Mouse (Mus musculus) midbrain, embryonic 13.5 days (tissue): ENCODE measurements around the gene Igf2bp2. TPM values are rescaled to one million over a fixed set of nuclear protein-coding genes. Genes with fewer than 3 reads are reported as not detected.

Source experiments
- ATAC-seq: fragments of 200-750 bp; cut with Nextera tagmentation; 2 replicates; pipeline ENCODE4 v1.8.0; 2017; ENCODE audit warnings: mild to moderate bottlenecking, moderate TSS enrichment, moderate library complexity
- H3K27ac ChIP-seq: fragments of 300-500 bp; sonication (generic); 2 replicates; pipeline ENCODE4 v1.5.1; 2015; ENCODE audit warnings: inconsistent platforms, mild to moderate bottlenecking, moderate library complexity
- H3K27me3 ChIP-seq: fragments of 300-500 bp; sonication (generic); 2 replicates; pipeline ENCODE4 v1.6.1; 2015; ENCODE audit warnings: mild to moderate bottlenecking, inconsistent platforms
- H3K36me3 ChIP-seq: fragments of 300-500 bp; sonication (generic); 2 replicates; pipeline ENCODE4 v1.6.1; 2015; ENCODE audit warnings: mild to moderate bottlenecking, inconsistent platforms
- H3K4me1 ChIP-seq: fragments of 300-500 bp; sonication (generic); replicated peaks from 2 replicates; pipeline ENCODE4 v1.6.1; 2015; ENCODE audit warnings: inconsistent platforms
- H3K4me2 ChIP-seq: fragments of 300-500 bp; sonication (generic); replicated peaks from 2 replicates; pipeline ENCODE4 v1.6.1; 2015; ENCODE audit warnings: moderate library complexity, mild to moderate bottlenecking, inconsistent platforms
- H3K4me3 ChIP-seq: fragments of 300-500 bp; sonication (generic); replicated peaks from 2 replicates; pipeline ENCODE4 v1.5.1; 2015; ENCODE audit warnings: mild to moderate bottlenecking, inconsistent platforms
- H3K9ac ChIP-seq: fragments of 300-500 bp; sonication (generic); replicated peaks from 2 replicates; pipeline ENCODE4 v1.6.1; 2015; ENCODE audit warnings: mild to moderate bottlenecking, inconsistent platforms
- H3K9me3 ChIP-seq: fragments of 300-500 bp; sonication (generic); 2 replicates; pipeline ENCODE4 v1.6.1; 2016; ENCODE audit warnings: mild to moderate bottlenecking, inconsistent platforms
- WGBS: fragments of 180-500 bp; shearing (Covaris S2); methylation state at CpG from one replicate; pipeline ENCODE4 v1.1.7; 2015; 5-methylcytosine and 5-hydroxymethylcytosine counted together
- polyA plus RNA-seq: library from polyadenylated mRNA; unstranded; fragments of >200 nt; fragmentation: Nextera tagmentation; extraction: Ambion mirVana; gene quantifications from 2 replicates; pipeline ENCODE4 v1.2.1, GENCODE M21; 2015

Gene Igf2bp2
- 31.8 and 32.2 TPM in 2 replicates for polyA plus RNA-seq

DNA sequence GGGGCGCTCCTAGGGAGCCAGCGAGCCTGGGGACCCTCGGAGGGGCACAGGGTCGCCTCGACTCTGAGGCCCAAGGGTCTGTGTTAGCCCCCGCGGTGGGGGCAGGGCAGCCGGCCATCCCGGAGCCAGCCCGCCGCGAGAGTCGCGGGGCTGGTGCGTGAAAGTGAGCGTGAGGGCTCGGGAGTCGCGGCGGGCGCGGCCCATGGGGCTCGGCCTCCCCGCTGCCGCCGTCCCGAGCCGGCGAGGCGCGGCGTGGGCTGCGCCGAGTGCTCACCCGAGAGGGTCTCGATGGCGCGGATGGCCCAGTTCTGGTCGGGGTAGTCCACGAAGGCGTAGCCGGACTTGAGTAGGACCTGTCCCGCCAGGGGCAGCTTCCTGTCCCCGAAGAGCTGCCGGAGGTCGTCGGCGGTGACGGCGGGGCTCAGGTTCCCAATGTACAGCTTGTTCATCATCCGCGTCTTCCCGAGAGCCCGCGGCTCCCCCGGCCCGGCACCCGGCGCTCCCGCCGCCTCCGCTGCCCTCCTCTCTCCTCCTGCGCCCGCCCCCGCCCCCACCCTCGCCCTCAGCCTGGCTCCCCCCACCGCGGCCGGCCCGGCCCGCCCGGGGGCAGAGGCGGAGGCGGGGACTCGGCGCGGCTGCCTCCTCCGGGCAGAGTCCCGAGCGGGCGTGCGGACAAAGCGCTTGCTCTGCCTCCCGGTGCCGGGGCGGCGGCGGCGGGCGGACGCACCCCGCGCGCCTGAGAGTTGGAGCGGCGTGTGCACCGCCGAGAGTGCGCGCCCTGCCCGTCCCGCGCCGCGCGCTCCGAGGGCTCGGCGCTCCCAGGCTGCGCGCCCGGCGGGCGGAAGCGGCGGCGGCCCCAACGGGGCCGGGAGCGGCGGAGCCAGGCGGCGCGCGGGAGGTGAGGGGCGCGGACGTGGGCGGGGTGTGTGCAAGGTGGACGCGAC, at the start of gene Igf2bp2:
TSS of gene Igf2bp2 (minus strand) at position 788 of the 944 bp plus-strand sequence.
- ATAC-seq, result peak; percentile 79
- peak within 1 kb of the TSS; percentile 89 for H3K27ac ChIP-seq
- under 1% methylated on average over 100 of the region's 131 CpGs for WGBS
- H3K4me1 ChIP-seq, result peaks cover 31% of the 10 kb centered on the region
- H3K36me3 ChIP-seq, result no peaks in the 10 kb centered on the region
- H3K9ac ChIP-seq, result peak within 1 kb of the TSS; percentile 94
- H3K4me2 ChIP-seq, result peak within 1 kb of the TSS; percentile 89
- no peaks in the 10 kb centered on the region; the same call in 1 of the 2 replicates for H3K27me3 ChIP-seq
- no peaks in the 10 kb centered on the region for H3K9me3 ChIP-seq
- H3K4me3 ChIP-seq, result peak within 1 kb of the TSS; percentile 93

DNA sequence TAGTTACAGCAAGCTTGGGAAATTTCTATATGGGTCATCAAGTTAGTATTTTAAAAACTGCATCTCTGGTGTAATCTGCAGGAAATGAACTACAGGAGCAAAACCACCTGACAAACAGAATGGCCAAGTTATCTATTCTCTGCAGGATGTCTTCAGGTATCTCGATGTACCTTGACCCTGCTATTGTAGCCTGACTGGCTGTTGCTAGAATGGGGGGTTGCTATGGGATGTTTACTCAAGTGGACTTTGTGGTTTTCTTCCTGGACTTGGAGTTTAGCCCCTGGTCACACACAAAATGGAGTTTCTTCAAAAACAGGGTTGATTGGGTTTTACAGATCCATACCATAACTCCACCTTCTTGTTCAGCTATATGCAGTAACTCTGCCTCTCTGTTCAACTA, 40.4 kb upstream of the Igf2bp2 start:
- H3K27me3 ChIP-seq, result no peaks in the 10 kb centered on the region
- no peak for ATAC-seq
- H3K4me2 ChIP-seq, result no peak overlapping the region
- no peak overlapping the region for H3K4me3 ChIP-seq
- no peak overlapping the region for H3K9ac ChIP-seq
- no peak overlapping the region for H3K27ac ChIP-seq
- no peaks in the 10 kb centered on the region for H3K4me1 ChIP-seq
- no peaks in the 10 kb centered on the region for H3K36me3 ChIP-seq
- WGBS, result 95% methylated on average over 1 of the region's 1 CpGs
- H3K9me3 ChIP-seq, result 0 out of 2 replicates have a peak, but pooled peaks cover 8% of the 10 kb centered on the region

DNA sequence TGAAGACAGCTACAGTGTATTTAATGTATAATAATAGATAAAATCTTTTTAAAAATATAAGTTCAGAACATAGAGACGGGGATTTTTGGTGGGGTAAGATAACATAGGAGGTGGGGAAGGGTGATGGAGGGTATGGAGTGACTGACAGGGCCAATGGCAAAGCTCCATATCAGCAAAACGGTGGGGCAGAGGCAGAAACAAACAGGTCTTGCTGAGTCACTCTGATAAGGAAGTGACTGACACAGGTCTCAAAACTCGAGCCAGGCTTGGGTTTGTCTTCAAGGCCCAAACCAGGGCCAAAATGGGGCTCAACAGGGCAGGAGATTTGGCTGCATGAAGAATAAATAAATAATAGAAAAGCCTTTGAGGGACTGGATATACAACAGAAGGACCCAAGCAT, 38.8 kb upstream of the Igf2bp2 start:
- Histone ChIP-seq H3K9ac (no peak overlapping the region), H3K27me3 (no peaks in the 10 kb centered on the region), H3K36me3 (no peaks in the 10 kb centered on the region), H3K4me2 (no peak overlapping the region), H3K27ac (no peak overlapping the region), H3K9me3 (0 out of 2 replicates have a peak, but pooled peaks cover 6% of the 10 kb centered on the region), H3K4me3 (no peak overlapping the region), H3K4me1 (no peaks in the 10 kb centered on the region)
- WGBS, result 70% methylated on average over 3 of the region's 3 CpGs
- no peak for ATAC-seq

DNA sequence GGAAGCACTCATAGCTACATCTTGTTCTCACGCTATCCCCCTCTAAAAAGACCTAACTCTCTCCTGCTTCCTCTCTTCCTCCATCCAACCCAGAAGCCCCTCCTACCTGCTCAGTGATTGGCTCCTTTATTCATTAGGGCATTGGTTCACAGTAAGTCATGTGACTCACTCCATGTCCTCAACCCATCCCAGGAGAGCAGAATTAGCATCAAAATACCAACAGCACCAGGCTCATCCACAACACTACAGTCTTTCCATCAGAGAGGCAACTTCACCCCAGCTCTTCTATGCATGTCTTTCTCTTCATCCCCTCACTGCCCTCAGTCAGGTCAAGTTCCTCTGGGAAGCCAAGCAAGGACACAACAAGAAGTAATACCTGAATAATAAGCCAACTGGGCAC, 37.4 kb upstream of the Igf2bp2 start:
- Histone ChIP-seq H3K27me3 (no peaks in the 10 kb centered on the region), H3K9me3 (no peaks in the 10 kb centered on the region), H3K4me1 (no peaks in the 10 kb centered on the region), H3K4me3 (no peak overlapping the region), H3K27ac (no peak overlapping the region), H3K36me3 (no peaks in the 10 kb centered on the region), H3K9ac (no peak overlapping the region), H3K4me2 (no peak overlapping the region)
- 0 out of 2 replicates have a peak, but pooled peaks have one; percentile 37 for ATAC-seq
- 63% methylated on average over 1 of the region's 1 CpGs for WGBS

DNA sequence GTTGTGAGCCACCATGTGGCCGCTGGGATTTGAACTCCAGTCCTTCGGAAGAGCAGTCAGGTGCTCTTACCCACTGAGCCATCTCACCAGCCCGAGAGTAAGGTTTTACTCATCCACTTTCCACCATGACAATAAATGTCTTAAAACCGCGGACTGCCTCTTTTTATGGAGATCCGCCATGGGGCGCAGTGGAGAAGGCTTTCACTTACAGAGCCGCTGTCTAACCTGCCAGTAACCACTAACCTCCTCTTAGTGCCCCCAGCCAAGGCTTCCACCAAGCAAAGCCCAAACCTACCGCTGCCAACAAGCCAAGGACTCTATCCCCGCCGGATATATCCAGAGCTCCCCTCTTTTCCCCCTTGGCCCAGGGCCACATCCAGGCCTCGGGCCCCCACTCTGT, 24.3 kb upstream of the Igf2bp2 start:
- Histone ChIP-seq H3K9me3 (no peaks in the 10 kb centered on the region), H3K36me3 (no peaks in the 10 kb centered on the region), H3K4me2 (no peak overlapping the region), H3K4me3 (no peak overlapping the region), H3K4me1 (no peaks in the 10 kb centered on the region), H3K27me3 (no peaks in the 10 kb centered on the region), H3K27ac (no peak overlapping the region), H3K9ac (no peak overlapping the region)
- WGBS, result 80% methylated on average over 12 of the region's 12 CpGs
- ATAC-seq, result no peak

DNA sequence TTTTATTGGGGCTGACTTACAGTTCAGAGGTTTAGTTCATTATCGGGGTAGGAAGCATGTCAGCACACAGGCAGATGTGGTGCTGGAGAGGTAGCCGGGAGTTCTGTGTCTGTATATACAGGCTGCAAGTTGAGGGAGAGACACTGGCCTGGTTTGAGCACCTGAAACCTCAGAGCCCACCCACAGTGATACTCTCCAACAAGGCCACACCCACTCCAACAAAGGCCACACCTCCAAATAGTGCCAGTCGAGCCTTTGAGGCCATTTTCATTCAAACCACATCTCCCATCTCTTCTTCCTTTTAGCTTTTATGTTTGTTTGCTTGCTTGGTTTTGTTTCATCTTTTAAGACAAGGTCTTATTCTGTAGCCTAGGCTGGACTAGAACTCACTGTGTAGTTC, 22.3 kb upstream of the Igf2bp2 start:
- Histone ChIP-seq H3K4me3 (no peak overlapping the region), H3K27me3 (no peaks in the 10 kb centered on the region), H3K27ac (no peak overlapping the region), H3K36me3 (no peaks in the 10 kb centered on the region), H3K9ac (no peak overlapping the region), H3K4me2 (no peak overlapping the region), H3K4me1 (no peaks in the 10 kb centered on the region), H3K9me3 (no peaks in the 10 kb centered on the region)
- 85% methylated on average over 3 of the region's 3 CpGs for WGBS
- no peak for ATAC-seq

DNA sequence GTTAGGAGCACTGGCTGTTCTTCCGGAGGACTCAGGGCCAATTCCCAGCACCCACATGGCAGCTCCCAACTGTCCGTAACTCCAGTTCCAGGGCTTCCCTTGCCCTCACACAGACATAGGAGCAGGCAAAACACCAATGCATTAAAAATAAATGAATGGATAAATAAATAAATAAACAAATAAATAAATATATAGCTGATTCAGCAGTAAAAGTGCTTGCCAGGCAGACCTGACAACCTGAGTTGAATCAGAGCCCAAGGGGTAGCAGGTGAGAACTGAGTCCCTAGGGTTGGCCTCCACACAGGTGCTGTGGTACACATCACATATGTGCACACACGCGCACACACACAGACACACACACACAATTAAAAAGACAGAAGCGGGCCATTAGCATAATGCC, 21.0 kb upstream of the Igf2bp2 start:
- no peaks in the 10 kb centered on the region for H3K4me1 ChIP-seq
- H3K36me3 ChIP-seq, result no peaks in the 10 kb centered on the region
- no peak overlapping the region for H3K4me3 ChIP-seq
- H3K27me3 ChIP-seq, result no peaks in the 10 kb centered on the region
- no peak for ATAC-seq
- WGBS, result 97% methylated on average over 5 of the region's 5 CpGs
- no peak overlapping the region for H3K27ac ChIP-seq
- H3K4me2 ChIP-seq, result no peak overlapping the region
- H3K9ac ChIP-seq, result no peak overlapping the region
- no peaks in the 10 kb centered on the region for H3K9me3 ChIP-seq

DNA sequence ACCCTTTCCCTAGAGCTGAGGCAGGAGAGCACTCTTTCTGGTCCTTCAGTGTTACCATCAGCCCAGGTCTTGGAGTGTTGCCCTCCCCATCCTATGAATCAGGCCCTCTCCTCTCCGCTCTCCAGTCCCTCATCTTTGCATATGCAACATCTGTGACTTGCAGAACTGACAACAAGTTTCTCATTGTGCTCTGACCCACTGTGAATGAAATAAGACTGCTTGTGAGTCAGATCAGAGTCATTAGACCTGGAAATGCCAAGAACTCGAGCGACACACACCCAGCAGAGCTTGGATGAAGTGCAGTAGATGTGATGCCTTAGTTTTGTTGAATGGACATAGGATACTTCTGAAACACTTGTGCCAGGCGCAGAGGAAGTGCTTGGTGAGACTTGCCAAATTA, 19.2 kb upstream of the Igf2bp2 start:
- whole genome bisulfite sequencing, result 88% methylated on average over 4 of the region's 4 CpGs
- ATAC-seq, result no peak
- no peaks in the 10 kb centered on the region for H3K27me3 ChIP-seq
- H3K9ac ChIP-seq, result no peak overlapping the region
- H3K27ac ChIP-seq, result no peak overlapping the region
- no peaks in the 10 kb centered on the region for H3K9me3 ChIP-seq
- no peaks in the 10 kb centered on the region for H3K4me1 ChIP-seq
- no peak overlapping the region for H3K4me3 ChIP-seq
- H3K4me2 ChIP-seq, result no peak overlapping the region
- H3K36me3 ChIP-seq, result no peaks in the 10 kb centered on the region

DNA sequence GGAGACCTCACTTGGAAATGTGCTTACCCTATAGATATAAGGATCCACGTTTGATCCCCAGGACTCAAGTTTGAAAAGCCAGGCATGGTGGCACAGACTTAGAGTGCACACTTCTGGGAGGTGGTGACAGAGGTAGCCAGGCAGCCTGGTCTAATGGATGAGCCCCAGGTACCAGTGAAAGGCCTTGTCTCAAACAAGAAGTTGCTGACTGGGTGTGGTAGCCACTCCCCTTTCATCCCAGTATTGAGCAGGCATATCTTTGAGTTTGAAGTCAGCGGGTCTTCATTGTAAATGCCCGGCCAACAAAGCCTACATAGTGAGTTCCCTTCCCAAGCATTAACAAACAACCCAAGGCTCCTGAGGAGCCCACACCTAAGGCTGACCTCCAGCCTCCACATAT, 15.7 kb upstream of the Igf2bp2 start:
- Histone ChIP-seq H3K4me2 (no peak overlapping the region), H3K4me3 (no peak overlapping the region), H3K9ac (no peak overlapping the region), H3K27ac (no peak overlapping the region), H3K4me1 (no peaks in the 10 kb centered on the region), H3K27me3 (no peaks in the 10 kb centered on the region), H3K36me3 (no peaks in the 10 kb centered on the region), H3K9me3 (peaks cover 5% of the 10 kb centered on the region; the same call in 1 of the 2 replicates)
- 77% methylated on average over 3 of the region's 3 CpGs for WGBS
- ATAC-seq, result no peak

DNA sequence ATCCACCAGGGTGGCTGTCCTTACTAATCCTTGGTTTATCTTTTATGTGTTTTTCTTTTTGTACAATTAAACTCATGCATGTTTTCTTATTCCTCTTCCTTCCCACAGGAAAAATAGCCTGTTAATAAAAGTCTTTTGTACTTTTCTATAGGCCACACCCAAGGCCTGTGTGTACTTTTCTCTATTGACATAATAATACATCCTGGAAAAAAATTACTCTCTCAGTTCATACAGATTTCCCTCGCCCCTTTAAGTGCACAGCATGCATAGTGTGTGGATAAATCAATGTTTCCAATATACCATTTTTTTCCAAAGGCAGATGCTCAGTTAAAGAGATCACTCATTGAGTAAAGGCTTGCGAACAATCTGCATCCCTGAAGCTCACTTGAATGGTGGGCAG, 14.9 kb upstream of the Igf2bp2 start:
- WGBS, result 74% methylated on average over 2 of the region's 2 CpGs
- no peak for ATAC-seq
- Histone ChIP-seq H3K27me3 (no peaks in the 10 kb centered on the region), H3K4me3 (no peak overlapping the region), H3K36me3 (no peaks in the 10 kb centered on the region), H3K4me2 (no peak overlapping the region), H3K9me3 (peaks cover 5% of the 10 kb centered on the region; the same call in 1 of the 2 replicates), H3K4me1 (no peaks in the 10 kb centered on the region), H3K9ac (no peak overlapping the region), H3K27ac (no peak overlapping the region)

DNA sequence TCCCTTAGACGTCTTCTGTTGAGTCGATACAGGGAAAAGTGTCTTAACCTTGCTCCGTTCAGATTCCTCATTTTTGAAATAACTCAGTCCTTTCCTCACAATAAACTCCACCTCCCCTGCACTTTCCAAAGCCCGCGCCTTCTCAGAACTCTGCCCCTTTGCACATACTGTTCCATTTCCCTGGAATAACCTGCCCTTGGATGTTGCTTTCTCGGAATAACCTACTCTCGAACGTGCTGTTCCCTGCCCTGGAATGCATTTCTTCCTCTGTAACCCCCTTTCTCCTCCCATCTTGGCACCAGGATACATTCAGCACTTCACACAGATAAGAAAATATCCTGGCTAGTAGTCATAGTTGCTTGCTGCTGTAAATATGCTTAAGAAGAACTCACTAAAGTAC, 5.6 kb upstream of the Igf2bp2 start:
- Histone ChIP-seq H3K27me3 (no peaks in the 10 kb centered on the region; the same call in 1 of the 2 replicates), H3K4me3 (no peak overlapping the region), H3K9ac (no peak overlapping the region), H3K4me2 (no peak overlapping the region), H3K9me3 (no peaks in the 10 kb centered on the region), H3K36me3 (no peaks in the 10 kb centered on the region), H3K27ac (no peak overlapping the region), H3K4me1 (peaks cover 5% of the 10 kb centered on the region)
- WGBS, result 97% methylated on average over 8 of the region's 8 CpGs
- ATAC-seq, result no peak

DNA sequence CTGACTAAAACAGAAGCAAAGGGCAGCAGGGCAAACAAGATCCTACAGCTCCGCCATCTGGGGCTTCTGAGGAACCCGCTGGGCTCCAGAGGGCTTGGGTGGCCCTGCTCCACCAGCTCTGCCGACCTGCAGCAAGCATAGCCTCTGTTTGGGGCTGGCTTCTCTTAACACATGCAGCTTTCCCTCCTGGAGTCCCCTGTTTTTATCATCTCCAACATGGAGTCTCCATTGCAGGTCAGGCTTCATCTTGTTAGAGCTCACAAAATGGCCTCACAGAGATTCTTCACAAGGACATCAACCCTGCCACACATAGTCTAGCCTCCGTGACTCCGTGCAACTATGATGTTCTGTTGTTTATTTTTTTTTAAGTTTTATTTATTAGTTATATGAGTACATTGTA, 2.5 kb upstream of the Igf2bp2 start:
- Histone ChIP-seq H3K9ac (no peak overlapping the region), H3K27ac (no peak overlapping the region), H3K4me3 (no peak overlapping the region), H3K9me3 (no peaks in the 10 kb centered on the region), H3K27me3 (no peaks in the 10 kb centered on the region; the same call in 1 of the 2 replicates), H3K4me1 (peaks cover 12% of the 10 kb centered on the region), H3K4me2 (no peak overlapping the region), H3K36me3 (no peaks in the 10 kb centered on the region)
- no peak for ATAC-seq
- 88% methylated on average over 5 of the region's 5 CpGs for WGBS
